Mouse (Mus musculus): ENCODE results near the gene Txndc8.
A peak's percentile ranks its signal among the peaks of the same experiment; 100 is the strongest.

Gene Txndc8

GRCm38 (mm10) chr4:57956029-57956960, 52.6 kb downstream of the Txndc8 start, which contains the start of gene Txn1:
Gene Txn1 (minus strand): TSS chr4:57956411.
- DNase-seq (ENCODE audit: low read depth, low spot score) = peak; percentile 99

- DNase-seq (ENCODE audit: low read depth, low spot score) = peak; percentile 87
Observed at GRCm38 (mm10) chr4:57955544-57955958, 53.4 kb downstream of the Txndc8 start.

GRCm38 (mm10) chr4:57954991-57955390, 53.9 kb downstream of the Txndc8 start:
- no peak for DNase-seq (ENCODE audit: low read depth, low spot score)

GRCm38 (mm10) chr4:57954580-57954979, 54.3 kb downstream of the Txndc8 start:
- DNase-seq (ENCODE audit: low read depth, low spot score) = no peak

- DNase-seq (ENCODE audit: low read depth, low spot score) = peak; percentile 44
Observed at GRCm38 (mm10) chr4:57953796-57954195, 55.1 kb downstream of the Txndc8 start.

GRCm38 (mm10) chr4:57952891-57953290, 56.0 kb downstream of the Txndc8 start:
- no peak for DNase-seq (ENCODE audit: low read depth, low spot score)

- no peak for DNase-seq (ENCODE audit: low read depth, low spot score)
Observed at GRCm38 (mm10) chr4:57952416-57952815, 56.5 kb downstream of the Txndc8 start.

GRCm38 (mm10) chr4:57949866-57950265, 59.1 kb downstream of the Txndc8 start:
- no peak for DNase-seq (ENCODE audit: low read depth, low spot score)

GRCm38 (mm10) chr4:57947476-57947875, 61.4 kb downstream of the Txndc8 start:
- DNase-seq (ENCODE audit: low read depth, low spot score) = no peak

- DNase-seq (ENCODE audit: low read depth, low spot score) = no peak
Observed at GRCm38 (mm10) chr4:57947036-57947435, 61.9 kb downstream of the Txndc8 start.

- DNase-seq (ENCODE audit: low read depth, low spot score) = no peak
Observed at GRCm38 (mm10) chr4:57942892-57943291, 66.0 kb downstream of the Txndc8 start.

- DNase-seq (ENCODE audit: low read depth, low spot score) = no peak
Observed at GRCm38 (mm10) chr4:57940631-57941030, 68.3 kb downstream of the Txndc8 start.

GRCm38 (mm10) chr4:57937292-57937691, 71.6 kb downstream of the Txndc8 start:
- DNase-seq (ENCODE audit: low read depth, low spot score) = no peak

- DNase-seq (ENCODE audit: low read depth, low spot score) = peak; percentile 59
Observed at GRCm38 (mm10) chr4:57934181-57934580, 74.7 kb downstream of the Txndc8 start.
